Mouse (Mus musculus) testis, postnatal 10 days (tissue): ENCODE data around the gene Ncapd2.
A peak's percentile ranks its signal among the peaks of the same experiment; 100 is the strongest.

Experiments used
- DNase-seq: peaks from one replicate; pipeline ENCODE4 v3.0.0; 2021; ENCODE audit warnings: low spot score

Gene Ncapd2

DNA sequence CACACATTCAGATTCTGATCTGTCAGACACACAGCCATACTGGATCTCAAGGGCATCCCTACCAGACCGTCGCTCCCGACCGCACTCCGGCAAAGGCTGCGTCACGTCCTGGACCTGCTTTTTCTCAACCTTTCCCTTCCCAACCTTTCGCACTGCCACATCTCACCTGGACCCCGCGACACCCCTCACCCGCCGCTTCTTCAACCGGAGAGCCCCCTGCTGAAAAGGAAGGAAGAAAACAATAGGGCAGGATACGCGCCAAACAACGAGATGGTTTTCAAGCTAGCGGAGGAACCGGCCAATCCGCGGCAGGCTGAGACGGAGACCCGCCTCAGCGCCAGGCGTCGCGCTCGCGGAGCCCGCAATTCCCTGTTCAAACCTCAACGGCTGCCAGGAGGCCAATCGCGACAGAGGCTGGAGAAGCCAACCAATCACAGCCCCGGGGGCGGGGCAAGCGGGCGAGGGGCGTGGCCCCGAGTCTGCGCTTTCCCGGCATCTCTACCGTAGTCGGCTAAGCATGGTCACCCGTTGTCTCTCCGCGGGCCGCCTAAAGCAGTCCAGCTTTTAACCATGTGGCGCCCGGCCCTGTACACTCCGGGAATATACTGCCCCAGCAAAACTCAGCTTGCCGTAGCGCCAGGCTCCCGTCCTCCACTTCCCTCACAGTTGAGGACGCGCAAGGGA lies at the start of gene Ncapd2, which contains the start of gene Mrpl51:
Gene Ncapd2 (minus strand): TSS at position 370 of the 684 bp plus-strand sequence.
Gene Mrpl51 (plus strand): TSS at position 470 of the 684 bp plus-strand sequence.
- peak; percentile 99 for DNase-seq

DNA sequence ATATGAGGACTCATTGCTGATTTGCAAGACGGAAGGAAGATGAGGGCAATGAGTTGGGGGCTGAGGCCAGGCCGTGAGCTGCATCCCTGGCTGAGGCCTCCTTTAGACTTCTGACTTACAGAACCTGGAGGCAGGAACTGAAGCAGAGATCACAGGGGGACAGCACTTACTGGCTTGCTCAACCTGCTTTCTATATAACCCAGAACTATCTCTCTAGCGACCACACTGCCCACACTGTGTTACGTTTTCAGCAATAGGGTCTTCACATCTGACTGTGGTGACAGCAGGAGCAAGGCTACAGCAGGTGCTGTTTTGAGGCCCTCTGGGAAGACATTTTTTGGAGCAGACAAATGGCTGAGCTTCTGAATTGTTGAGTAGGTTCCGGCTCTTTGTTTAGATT lies 49.1 kb upstream of the Ncapd2 start:
- no peak for DNase-seq

DNA sequence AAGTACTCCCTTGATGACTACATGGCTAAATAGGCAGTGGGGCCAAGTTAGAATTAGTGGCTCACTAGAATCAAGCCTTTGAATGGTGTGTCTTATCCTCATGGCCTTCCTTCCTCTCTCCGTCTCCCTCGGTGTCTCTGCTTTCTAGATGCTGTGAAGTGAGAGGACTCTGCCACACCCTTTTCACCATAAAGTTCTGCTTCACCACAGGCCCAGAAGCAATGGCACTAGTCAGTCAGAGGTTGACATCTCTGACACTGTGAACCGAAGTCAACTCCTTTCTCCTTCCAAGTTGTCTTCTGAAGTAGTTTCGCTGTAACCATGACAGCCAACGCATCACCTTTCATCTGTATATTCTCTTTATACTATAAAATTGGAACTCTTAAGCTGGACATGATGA lies 48.0 kb upstream of the Ncapd2 start:
- DNase-seq, result no peak

DNA sequence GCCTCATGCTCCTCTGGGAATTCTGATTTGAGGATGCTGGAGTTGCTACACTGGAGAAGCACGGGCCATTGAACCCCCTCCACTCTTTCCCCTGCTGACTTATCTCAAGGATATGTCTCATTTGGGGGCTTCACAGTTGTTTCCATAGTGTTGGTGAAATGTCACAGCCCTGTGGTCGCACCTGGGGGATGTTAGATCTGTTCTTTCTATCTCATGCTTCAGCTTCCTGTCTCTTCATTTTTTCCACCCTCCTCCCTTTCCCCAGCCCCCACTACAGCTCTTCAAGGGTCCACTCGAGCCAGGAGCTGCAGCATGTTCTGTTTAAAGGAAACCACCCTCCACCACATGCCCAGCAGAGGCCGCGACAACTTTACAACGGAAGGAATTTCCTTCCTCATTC lies 46.9 kb upstream of the Ncapd2 start:
- no peak for DNase-seq

DNA sequence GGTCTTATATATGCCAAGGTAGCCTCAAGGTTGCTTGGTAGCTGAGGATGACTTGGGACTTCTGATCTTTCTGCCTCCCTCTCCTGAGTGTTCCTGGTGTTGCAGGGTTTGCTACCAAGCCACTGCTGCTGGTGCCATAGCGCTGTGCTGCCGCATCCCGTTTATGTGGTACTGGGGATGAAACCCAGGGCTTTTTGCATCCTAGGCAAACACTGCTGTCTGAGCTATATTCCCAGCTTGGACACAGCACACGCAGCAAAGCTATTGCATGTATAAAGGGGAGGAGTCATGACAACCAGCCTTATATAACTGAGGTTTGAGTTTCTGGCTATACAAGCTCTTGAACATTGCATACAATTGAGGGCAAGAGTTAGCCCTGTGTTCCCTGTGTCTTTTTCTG lies 45.9 kb upstream of the Ncapd2 start:
- no peak for DNase-seq

DNA sequence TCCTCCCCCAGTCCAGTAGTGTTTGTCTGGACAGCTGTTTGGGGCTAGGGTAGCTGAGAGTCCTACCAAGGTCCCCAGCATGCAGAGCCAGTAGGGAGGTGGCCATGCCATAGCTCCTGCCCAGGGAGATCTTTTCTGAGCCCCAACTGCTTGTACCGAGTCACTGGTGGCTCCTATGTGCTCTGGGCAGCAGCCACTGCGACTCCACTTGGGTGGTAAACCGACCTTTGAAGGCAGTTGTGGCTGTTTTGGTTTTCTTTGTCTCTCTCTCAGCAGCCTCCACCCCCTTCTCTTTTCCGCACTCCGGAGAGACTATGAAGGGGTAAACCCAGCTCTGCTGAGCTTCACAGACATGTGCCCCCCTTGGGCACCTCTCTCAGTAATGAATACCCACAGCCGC lies 45.3 kb upstream of the Ncapd2 start, which contains the start of gene Cd27:
Gene Cd27 (minus strand): TSS at position 229 of the 400 bp plus-strand sequence.
- DNase-seq, result no peak

DNA sequence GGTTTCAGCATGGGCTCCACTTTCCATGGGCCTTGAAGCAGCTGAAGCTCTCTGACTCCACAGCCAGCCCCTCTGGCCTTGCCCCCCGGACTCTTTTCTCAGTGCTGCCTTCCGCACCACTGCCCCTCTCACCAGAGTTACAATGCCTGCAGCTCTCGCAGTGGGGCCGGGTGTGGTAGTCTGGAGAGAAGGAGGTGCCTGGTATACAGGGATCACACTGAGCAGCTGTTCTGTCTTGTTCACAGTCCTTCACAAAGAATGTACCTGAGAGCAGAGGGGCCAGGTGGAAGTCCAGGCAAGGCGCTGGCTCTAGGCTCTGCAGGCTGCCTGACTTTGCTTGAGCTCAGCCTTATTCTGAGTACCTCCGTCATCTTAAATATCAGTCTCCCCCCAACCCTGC lies 44.8 kb upstream of the Ncapd2 start:
- DNase-seq, result no peak

DNA sequence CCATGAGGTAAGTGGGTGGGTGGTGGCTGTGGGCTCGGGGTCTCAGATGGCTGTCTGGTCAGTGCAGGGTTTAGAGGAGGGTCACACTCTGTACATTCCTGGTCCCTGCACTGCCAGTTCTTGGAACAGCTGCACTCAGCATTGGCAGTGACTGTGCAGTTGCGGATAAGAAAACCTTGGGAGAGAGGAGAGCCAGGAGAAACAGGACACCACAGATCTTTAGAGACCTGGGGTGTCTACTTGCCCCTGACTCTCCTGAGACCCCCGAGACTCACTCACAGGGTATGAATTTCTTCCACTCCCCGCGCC lies 43.0 kb upstream of the Ncapd2 start:
- DNase-seq, result no peak

DNA sequence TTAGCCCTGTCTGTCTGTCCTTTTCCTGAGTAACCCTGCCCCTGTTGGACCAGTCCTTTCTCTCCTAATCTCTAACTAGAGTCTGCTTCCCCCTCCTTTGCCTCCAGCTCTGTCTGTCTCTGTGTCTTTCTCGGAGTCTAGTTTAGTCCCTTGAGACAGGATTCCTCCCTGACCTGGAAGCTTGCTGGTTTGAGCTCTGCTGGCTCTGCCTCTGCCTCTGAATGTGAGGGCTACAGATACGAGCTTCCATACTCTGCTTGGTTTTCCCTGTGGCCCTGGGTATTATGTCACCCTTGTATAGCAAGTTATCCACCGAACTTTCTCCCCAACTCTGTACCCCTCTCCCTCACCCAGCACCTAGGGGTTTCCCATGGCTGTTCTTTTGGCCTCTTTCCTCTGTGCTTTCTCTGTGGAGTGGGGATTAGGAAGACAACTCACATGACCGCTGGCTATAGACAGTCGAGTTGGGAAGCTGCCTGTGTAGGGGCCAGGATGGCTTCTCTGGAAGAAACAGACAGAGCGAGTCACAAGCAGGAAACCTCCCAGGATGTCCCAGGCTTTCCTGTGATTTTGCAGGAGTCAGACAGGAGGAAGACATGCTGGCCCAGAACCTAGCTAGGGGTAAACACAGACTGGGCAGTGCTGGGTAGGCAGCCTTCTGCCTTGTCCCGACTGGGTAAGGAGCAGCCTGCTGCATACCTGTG lies 42.5 kb upstream of the Ncapd2 start:
- no peak for DNase-seq

DNA sequence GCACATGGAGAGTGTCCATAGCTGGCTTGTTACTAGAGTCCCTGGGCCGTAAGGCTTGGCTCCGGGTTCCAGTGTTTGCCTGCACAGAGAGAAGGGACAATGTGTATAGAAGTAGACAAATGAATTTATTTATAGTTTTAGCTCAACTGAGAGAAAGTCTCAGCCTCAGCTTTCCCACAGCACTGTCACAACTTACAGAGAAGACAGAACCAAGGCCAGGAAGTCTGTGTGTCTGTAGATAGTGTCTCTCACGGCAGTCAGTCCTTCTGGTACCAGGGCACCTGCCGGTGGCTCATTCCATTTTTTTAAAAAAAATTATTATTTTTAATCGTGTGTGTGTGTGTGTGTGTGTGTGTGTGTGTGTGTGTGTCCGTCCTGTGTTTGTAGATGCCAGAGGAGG lies 41.0 kb upstream of the Ncapd2 start:
- no peak for DNase-seq

DNA sequence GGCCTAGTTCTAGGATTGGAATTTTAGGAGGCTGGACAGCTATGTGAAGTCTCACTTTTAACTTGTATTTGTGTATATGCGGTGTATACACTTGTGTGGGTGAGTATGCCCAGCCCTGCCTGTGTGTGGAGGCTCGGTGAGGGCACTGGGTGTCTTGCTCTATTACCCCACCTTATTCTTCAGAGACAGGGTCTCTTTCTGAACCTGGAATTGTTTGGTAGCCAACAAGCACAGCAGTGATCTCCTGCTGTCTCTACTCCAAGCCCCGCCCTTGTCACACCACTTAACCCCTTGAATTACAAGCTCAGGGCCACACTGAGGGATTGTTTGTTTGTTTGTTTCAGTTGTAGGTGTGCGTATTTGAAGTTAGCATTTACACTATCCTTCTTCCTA lies 40.5 kb upstream of the Ncapd2 start:
- DNase-seq, result no peak

DNA sequence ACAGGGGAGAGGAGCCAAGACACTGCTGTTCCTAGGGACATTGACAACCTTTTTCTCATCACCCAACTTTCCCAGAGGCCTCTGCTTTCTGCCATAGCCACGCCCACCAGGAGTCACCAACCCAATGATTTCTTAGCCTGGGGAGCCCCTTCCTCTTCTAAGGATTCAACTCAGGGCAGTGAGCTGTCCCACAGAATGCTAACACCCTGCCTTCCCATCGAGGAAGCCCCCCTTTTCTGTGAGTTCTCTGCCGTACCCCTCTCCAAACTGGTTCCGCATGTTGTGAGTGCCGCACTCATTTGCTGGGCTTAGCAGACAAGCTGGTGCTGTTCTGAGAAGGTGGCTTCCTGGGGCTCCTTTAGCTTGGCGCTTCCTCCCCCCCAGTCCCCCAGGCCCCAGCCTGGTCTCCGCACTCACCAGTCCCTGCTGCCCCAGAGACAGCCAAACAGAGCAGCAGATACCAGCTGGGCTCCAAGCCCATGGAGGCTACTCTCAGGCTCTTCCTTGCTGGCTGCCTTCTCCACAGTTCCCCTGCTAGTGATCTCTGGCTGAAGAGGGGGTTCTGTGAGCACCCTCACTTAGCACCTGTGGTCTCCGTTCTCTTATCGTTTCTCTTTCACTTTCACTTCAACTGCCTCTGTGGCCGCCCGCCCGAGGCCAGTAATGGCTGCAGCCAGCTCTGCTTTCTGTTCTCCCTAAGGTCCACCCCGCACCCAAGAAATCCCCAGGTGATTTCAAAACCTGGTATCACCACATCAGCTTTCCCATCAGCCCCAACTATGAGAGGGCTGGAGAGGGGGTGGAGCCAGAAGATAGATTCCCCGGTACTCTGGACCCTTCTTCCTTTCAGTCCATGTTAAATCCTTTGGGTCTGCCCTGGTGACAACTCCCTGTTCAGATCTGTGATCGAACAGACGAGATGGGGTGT lies 39.9 kb upstream of the Ncapd2 start, which contains the start of gene Tapbpl:
Gene Tapbpl (minus strand): TSS at position 744 of the 928 bp plus-strand sequence.
- peak; percentile 78 for DNase-seq

DNA sequence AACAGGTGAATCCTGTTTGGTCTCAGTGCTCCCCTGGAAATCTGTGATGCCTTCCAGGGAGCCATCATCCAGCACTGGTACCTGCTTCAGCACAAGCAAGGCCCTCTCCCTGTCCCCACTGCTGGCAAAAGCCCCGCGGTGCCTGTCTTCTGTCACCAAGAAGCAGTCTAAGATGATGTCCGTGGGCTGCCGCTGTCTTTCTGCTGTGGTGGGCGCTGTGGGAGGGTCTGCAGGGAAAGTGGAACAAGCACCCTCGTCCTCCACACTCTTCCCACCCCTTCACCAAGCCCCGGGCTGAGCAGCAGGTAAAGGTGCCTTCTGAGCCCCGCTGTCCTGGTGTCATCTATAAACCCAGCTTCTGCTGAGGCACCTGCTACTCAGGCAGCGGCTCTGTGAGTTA lies 39.1 kb upstream of the Ncapd2 start:
- no peak for DNase-seq

DNA sequence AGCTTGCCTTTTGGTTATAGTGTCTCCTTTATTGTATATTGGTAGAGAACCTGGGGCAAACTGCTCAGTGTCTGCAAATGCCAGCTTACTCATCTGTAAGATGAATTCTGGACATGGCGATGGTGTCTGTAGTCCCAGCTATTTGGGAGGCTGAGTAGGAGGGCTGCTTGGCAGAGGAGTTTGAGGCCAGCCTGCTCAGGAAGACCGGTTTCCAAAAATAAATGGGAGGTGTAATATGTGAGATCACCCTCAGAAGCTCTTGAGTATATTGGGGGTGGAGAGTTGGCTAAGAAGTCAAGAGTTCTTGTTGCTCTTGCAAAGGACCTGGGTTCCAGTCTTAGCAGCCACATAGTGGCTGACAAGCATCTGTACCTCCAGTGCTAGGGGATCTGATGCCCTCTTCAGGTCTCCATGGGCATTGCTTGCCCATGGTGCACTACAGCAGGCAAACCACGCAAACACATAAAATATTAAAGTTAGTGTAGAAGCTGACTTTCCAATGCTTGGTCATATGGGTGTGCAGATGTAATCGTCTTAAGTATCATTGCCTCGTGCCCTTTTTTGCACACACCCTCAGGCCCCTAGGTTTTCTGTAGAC lies 34.1 kb upstream of the Ncapd2 start:
- no peak for DNase-seq

DNA sequence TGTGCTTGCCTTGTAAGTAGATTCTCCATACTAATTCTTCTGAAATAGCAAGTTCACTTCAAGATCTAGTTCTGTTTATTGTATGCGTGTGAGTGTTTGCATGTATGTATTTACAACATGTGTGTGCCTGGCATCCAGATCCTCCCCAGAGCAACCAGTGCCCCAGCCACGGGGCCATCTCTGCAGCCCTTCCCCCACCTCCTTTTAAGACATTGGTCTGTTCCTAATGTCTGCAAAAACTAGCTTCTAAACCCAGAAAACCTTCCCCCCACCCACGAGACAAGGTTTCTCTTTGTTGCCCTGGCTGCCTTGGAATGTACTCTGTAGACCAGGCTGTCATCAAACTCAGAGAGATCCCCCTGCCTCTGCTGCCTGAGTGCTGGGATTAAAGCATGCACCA lies 31.1 kb upstream of the Ncapd2 start:
- no peak for DNase-seq

DNA sequence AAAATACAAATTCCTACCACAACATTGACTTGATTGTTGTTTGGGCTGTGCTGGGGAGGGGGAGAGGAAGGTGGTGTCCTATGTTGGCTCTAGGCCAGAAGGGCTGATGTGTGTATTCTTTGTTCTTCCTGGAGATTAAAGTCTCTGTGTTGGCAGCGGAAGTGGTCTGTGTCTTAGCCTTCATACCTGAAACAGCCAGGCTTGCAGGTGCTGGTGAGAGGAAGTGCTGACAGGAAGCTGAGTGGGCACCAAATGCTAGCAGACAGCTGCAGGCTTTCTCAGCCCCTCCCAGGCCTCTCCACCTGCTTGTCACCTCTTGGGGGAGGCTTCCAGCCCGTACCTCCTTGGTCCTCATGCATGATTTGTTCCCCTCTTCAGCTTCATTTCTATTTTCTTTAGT lies 30.6 kb upstream of the Ncapd2 start:
- DNase-seq, result no peak

DNA sequence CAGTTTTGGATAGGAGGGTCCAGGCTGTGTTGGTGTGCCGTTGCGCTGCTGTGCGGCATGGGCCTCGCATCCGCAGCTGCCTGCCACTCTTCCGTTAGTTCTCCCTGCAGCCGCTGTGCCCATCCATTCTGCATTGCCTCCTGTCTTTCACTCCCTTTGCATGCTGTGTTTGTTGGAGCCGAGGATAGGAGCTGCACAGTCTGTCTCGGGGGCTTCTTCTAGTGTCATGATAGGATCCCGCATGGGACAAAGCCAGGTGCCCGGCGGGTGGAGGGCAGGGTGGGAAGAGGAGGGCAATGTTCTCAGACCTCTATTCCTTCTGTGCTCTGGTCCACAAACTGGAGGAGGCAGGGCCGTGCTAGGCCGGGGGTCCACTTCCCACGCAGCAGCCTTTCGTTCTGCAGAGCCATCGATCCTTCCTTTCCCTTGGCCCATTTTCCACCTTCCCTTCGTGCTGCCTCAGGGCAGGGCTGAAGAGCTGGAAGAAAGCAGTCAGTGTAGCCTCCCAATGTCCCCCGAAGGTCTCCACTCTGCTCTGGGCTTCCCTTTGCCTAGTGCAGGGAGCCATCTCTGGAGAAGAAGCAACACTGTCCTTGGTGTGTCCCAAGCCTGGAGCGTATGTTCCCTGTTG lies 29.7 kb upstream of the Ncapd2 start:
- no peak for DNase-seq

DNA sequence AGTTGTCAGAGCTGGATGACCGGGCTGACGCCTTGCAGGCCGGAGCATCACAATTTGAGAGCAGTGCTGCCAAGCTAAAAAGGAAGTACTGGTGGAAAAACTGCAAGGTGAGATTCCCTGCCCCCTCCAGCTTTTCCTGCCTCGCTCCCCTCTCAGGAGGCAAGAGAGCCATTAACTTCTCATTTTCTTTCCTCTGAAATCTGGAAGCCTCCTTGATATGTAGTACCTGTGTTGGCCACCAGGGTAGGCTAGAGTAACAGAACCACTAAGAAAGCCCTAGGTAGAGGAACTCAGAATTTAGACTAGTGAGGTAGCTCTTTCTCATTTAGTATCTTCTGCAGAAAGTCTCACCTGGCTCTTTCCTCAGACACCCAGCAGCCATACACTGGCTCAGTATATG lies 27.5 kb upstream of the Ncapd2 start:
- peak; percentile 73 for DNase-seq

DNA sequence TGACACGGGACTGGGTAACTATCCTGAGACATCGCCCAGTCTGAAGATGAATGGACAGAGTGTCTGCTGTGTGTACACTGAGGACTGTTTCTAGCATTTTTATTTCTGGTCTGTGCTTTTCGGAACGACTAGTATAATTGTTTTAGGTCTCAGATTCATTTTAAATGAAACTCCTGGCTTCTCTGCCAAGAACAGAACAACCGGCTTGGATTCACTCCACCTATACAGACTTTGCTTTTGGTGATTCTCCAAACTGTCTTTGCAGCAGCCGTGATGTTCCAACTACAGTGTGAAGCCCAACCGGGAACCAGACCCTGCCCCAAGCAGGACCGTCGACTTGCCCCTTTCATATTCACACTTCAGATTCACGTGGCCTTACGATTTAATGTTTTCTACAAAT lies 26.4 kb upstream of the Ncapd2 start:
- no peak for DNase-seq

DNA sequence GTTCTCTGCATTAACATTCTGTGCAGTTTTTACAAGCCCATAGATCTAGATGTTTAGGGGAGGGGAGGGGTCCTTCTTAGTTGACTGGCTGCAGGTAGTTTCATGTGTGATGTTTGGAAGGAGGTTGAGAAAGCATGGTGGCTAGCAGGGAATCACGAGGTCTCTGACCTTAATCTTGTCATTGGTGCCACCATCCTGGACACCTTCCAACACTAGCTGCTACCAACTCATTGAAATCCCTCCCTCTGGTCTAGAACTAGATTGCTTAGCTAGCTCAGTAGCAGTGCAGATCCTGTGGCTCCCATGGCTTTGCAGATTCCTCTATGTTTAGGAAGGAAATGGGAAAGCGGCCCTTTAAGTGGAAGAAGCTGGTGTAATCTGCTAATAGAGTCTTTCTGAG lies 25.4 kb upstream of the Ncapd2 start:
- DNase-seq, result no peak

DNA sequence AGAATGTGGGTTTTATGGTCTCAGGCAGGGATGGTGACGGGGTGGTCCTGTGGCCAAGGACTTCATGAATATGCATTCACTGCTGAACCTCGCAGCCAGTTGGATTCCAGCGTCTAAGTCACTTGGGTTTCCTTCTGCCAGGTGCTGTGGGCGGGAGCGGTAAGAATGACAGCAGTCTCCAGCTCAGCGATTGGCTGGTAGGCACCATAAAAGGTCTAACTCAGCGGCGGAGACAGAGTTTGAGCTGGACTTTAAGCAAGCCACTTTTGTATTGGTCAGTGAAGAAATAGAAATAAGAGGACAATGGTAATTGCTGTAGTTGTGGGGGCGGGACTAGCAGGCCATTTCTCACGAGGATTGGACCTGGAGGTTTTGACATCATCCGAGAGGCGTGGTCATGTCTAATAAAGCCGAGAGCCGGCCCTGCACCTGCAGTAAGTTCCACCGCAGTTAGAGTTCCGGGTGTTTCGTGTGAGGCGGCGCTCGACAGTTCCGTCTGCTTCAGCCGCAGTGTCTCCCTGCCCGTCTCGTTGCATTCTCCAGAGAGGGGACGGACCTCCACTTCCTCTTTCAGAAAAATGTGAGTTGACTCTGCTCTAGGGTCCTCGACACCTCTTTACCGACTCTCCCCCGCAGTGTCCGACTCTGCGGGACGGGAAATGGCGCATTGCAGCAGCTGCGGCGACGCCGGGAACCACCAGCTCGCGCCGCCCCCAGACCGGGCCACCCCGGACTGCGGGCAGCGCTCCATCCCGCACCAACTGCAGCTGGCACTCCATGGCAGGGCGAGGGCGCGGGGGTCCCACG lies 23.9 kb upstream of the Ncapd2 start, which contains the start of gene Vamp1:
Gene Vamp1 (plus strand): TSS at position 404 of the 807 bp plus-strand sequence.
- DNase-seq, result peak; percentile 93
